Mouse (Mus musculus) 416B (cell line): ENCODE results near the gene Was.
"Not testable (repeated sequence)": the region's sequence is repeated elsewhere in the genome, so short reads cannot be mapped to it uniquely, and the experiment has no call there.

ENCODE experiments used
- DNase-seq: peaks from one replicate; pipeline ENCODE4 v3.0.0; 2011; ENCODE audit warnings: low read depth

Gene Was

DNA sequence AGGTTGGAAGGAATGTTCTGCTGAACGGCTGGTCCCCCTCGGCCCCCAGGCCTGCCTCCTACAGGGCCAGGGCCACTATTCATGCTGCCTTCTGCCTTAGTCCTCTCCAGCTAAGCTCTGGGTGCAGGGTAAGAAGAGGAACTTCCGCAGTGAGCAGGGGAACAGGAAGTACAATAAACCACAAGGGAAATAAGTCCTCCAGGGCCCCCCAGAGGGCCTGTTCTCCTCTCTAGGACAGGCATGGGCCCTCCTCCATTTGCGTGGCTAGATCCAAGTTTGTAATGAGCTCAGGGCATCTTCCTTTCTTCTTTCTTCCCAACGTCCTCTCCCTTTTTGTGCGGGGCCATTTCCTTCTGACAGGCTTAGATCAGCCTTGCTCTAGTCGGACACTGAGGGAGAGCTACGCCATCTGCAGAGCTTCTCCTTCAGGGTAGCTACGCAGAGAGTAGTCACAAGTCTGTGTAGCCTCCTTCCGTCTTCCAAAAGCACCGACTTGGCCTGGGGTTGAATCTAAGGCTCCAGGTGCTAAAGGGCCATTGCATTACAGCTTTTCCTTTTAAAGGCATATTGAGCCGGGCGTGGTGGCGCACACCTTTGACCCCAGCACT lies at the start of gene Was:
TSS of gene Was (minus strand) at position 153 of the 608 bp plus-strand sequence.
- peak; percentile 82 for DNase-seq

DNA sequence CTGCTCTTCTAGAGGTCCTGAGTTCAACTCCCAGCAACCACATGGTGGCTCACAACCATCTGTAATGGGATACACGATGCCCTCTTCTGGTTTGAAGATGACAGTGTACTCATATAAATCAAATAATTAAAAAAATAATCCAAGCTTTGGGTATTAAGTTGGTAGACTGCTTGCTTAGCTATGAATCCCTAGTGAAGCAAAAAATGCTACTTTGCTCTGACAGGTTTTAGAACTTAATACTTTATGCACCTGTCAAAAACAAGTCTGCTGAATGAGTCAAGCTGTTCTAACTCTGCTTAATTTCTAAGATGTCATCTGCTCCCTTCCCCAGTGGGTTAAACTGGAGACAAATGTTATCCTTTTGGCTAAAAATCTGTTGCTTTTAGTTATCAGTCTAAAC lies 49.2 kb upstream of the Was start:
- DNase-seq, result no peak

DNA sequence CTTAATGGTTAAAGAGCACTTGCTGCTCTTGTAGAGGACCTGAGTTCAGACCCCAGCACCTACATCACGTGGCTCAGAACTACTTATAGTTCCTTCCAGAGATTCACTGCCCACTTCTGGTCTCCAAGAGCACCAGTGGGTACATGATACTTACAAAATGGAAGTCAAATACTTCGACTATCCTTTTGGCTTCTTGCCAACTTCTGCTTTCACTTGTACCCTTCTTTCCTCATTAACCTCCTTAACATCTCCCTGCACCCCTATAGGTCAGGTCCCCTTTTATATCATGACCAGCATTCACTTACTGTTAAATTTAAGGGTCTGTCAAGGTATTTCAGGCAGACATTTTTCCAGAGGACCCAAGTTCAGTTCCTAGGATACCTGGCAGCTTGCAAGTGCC lies 45.6 kb upstream of the Was start:
- peak; percentile 57 for DNase-seq

DNA sequence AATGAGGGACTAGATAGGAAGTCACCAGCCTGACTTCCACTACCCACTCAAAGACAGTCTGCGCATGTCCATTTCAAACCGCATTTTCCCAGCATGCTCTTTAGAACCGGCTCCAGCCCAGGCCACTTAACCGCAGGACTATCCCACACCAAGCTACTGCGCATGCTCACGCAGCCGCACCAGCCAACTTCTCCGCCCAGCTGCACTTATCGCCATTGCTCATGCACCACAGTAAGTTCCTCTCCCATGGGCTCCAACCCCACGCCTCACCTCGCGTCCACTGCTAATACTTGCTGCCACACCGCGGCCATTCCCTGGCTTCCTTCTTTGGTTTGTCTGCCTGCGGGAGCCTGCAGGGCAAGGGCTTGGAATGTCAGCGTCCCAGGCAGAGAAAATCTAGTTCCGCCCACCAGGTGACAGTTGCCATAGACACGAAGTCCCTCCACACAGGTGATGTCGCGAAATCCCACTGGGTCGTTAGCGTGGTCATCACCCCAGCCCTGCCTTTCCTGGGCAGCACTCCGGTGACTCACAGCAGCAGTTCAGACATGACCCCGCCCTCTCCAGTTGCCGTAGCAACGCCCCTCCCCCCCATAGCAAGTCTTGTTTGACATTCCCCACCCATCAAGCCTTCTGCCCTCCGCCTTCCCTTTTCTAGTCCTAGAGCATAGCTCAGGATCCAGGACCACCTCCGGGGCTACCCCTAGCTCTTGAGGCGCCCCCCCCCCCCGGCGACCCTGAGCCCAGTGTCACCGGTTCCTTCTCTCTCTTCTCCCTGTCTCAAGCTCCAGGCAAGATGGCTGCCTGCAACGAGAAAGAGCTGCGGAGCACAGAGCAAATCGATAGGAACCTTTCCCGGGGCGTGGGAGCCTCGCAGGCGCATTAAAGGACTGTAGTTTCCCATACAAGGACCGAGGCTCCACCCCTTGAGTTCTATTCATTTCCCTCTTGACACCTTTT lies 42.0 kb upstream of the Was start, which contains the start of gene Wdr13:
TSS of gene Wdr13 (minus strand) at position 876 of the 960 bp plus-strand sequence.
- peak; percentile 97 for DNase-seq

DNA sequence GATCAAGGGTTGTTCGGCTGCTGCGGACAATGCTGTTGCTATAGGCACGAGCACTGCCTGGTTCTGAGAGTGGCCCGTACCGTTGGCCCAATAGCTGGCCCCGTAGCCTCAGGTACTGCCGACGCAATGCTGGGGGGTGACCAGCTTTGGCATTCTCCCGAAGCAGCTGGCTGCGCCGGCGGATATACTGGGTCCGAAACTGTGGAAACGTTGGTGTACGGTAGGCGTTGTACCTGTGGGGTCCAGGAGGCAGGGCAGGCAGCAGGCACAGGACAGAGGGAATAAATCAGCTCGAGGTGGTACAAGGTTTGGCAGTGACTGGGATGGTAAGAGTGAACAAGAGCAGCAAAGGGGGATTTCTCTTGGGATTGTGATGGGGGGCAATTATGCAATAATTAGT lies 41.1 kb upstream of the Was start:
- DNase-seq, result no peak

DNA sequence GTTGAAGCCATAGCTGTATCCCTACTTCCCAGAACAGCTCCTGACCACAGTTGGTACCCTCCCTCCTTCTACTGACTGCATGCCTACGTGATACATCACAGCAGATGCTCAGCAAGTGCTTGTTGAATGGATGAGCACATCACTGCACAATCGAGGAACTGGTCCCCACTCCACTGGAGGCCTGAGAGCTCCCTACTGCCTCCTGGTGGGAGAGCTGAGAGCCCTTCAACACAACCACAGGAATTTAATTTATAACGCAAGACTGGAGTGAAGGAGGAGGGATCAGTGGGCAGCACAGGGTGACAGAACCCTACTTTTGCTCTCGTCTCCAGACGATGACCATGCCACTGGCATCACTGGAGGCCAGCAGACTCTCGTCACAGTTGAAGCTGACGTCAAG lies 34.9 kb upstream of the Was start:
- no peak for DNase-seq

DNA sequence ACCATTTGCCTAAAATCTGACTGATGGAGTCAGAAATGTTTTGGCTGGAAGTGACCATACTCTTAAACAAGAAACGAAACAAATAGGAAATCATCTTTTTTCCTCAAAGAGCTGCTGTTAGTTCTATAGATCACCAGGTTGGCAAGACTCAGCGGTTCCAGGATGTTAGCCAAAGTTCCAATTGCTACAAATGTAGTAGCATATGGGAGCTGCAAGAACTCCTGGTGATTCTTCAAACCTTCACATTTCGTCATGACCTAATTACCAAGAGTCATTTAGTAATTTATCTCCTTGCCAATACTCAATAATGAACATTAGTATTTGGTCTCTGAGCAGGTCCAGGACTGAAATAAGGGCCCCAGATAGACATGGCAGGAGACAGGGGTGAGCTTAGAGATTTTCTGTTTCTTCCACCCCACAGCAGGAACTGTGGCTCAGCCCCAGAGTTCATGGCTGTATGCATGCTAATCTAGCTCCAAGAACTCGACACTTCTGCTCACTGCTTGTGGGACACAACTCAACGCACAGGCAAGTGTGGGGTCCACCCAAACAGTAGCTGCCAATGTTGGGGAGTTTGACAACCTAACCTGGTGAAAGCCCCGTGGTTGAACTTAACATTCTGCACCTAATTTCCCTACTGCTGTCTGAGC lies 33.6 kb upstream of the Was start:
- no peak for DNase-seq

DNA sequence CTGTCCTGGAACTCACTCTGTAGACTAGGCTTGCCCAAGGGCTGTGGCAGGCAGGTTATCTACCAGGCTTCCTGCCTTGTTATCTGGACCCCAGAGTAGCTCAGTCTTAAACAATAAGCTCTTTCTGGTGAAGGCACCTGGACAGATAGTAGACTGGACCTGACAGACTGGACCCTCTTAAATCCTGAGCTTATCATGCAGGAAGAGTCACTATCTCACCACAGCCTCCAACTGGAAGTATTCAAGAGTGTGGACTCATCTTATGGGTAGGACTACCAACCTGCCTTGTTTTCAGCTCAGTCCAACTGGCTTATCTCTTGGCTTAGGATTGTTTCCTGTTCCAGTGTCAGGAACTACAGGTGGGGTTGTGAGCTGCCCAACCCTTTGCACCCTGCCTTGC lies 27.0 kb upstream of the Was start:
- no peak for DNase-seq

DNA sequence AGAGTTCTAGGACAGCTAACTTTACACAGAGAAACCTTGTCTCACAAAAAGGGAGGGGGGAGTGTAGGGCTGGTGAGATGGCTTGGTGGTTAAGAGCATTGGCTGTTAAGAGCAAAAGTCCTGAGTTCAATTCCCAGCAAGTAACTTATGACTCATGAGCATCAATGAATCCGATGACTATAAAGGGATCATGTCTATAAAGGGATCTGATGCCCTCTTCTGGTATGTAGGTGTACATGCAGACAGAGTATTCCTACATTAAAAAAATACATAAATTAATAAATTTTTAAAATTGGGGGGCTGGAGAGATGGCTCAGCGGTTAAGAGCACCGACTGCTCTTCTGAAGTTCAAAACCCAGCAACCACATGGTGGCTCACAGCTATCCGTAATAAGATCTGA lies 25.0 kb upstream of the Was start:
- peak; percentile 60 for DNase-seq

DNA sequence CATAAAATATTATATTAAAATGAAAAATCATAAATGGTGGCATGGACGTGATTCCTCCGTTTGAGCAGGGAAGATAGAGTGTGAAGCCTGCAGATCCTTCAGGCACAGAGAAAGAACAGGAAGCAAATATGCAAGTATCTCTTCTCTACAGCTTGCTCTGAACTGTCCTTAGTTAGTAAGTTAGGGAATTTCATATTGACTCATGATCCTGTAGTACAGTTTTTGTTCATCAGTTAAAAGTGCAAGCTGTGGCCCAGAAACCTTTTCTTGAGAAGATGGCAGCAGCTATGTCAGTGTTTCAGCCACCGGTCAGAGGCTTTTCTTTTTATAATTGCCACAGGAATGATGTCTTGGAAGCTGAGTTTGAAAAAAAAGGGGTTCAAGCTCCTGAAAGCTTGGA lies 14.7 kb upstream of the Was start:
- DNase-seq, result no peak

DNA sequence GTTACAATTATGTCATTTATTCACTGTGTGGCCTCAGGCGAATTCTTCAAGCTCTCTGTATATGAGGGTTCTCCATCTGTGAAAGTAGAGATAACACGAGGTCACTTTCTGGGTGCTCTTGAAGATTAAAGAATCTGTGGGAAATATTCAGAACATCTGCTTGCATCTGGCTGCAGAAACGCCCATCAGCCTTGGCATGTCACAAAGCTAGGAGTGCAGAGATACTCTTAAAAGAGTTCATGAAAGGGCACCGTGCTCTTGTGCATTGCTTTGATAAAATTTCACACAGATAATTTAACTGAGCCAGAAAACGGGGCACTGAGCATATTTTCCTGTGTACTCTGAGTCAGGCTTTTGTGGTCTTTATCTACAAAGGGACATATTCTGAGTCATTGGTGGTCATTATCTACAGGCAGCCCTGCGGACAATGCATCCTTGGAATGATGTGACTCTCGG lies 11.9 kb upstream of the Was start:
- peak; percentile 92 for DNase-seq

DNA sequence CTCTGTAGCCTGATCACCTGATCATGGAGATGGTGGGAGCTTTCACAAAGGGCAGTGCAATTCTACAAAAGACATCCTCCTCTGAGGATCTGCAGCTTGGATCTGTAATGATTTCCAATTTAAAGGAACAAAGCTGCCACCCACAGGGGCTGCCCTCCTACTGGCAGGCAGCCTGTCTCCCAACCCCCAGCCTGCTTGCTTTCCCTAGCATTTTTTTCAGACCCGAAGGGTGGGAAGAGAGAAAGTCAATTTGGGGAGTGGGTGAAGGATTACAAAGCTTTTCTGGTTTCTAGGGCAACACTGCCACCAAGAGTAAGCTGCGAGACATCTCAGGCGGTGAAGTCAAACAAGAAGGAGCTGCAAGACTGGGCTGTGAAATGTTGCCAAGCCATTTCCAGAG lies 10.7 kb upstream of the Was start:
- peak; percentile 24 for DNase-seq

DNA sequence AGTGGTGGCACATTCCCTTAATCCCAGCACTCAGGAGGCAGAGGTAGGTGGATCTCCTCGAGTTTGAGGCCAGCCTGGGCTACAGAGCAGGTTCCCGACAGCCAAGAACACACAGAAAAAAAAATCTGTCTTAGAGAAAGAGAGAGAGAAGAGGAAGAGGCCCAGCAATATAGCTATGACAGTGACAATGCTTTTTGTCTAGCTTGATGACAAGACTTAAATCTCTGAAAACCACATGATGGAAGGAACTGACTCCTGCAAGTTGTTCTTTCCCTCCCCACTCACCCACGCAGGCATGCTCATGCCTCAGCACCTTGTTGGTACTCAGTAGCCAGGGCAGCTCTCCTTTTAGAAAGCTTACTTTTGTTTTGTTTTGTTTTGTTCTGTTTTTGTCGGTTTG lies 9.1 kb upstream of the Was start:
- DNase-seq, result peak; percentile 23

DNA sequence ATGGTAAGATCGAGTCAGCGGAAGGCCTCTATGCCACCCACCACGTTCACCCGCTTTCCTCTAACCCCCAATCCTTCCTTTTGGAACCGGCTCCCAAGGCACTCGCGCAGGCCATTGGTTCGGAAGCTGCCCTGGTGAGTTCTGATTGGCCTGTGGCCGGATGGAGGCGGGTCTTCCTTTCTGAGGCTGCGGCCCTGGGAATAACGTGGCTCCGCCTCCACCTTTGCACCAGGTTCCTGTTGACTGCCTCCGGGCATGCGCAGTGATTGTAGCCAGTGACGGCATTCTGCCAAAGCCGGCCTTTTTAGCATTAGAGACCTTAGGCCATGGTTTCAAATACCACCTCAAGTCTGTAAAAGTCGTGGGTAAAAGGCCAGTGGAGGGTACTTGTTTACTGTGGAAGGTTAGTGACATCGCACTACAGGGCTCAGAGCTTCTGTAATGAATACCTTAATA lies 6.5 kb upstream of the Was start:
- peak; percentile 98 for DNase-seq

DNA sequence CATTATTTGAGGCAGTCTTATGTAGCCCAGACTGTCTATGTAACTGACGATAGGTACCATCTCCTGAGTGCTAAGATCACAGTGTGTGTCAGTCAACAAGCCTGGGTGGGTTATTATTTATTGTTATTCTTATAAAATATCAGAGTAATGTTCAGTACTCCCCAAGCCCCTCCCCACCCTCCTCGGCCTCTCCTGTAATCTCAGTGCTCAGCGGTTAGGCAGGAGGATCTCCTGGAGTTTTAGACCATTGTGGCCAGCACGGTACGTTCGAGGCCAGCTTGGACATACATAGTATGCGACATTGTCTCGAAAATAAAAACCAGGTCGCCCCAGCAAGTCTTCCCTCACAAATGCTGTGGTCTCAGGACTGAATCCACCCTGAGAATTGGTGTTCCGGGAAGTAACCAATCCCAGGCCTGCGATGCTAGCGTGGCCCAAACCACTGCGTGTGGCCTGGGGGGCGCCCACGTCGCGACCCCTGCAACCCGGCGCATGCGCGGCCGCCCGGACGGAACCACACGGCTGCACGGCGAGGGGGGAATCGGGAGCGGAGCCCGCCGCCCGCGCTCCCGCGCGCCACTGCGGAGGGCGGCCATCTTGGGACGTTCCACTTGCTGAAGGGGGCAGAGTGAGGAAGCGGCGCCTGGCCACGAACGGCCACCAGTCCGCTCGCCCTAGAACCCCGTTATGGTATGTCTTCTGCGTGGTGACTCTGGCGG lies 5.9 kb upstream of the Was start:
- DNase-seq, result not testable (repeated sequence)

DNA sequence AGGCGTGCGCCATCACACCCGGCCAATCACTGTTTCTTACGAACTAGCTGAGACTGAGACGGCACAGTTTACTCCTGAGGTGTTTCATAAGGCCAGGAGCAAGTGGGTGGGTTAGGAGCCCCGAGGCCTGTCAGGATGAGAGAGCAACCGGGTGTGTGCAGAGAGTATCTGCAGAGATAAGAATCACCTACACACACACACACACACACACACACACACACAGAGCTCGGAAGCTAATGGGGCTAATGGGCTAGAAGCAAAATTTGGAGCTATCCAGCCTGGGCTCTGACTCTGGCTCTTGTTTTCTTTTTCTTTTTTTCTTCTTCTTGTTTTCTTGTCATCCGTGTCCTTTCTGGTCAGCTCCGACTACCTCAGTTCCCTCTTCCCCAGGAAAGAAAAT lies 5.2 kb upstream of the Was start:
- peak; percentile 59 for DNase-seq

DNA sequence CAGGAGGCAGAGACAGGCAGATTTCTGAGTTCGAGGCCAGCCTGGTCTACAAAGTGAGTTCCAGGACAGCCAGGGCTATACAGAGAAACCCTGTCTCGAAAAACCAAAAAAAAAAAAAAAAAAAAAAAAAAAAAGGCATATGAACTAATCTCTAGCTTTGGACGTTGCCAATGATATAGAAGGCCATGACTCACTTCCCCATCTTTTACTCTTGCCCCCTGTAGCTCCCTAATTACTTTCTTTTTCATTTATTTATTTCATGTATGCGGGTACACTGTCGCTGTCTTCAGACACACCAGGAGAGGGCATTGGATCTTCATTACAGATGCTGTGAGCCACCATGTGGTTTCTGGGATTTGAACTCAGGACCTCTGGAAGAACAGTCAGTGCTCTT lies 653 bp upstream of the Was start:
- DNase-seq, result peak; percentile 58

DNA sequence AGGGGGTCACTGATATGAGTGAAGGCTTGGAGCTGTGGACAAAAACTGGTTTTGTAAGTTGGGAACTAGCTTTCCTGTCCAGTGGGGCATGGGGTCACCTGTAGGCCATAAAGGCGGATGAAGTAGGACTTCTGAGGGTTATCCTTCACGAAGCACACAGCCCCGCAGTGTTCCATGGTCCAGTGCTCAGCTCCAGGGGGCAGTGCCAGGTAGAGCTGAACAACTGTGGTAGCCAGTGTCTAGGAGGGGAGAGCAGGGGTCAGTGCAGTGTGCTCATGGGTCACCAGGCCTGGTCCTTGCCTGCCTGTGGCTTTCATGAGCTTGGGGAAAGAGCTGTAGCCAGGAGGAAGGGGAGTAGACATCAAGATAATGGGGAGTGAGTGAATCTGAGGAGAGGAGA lies 552 bp downstream of the Was start:
- no peak for DNase-seq

DNA sequence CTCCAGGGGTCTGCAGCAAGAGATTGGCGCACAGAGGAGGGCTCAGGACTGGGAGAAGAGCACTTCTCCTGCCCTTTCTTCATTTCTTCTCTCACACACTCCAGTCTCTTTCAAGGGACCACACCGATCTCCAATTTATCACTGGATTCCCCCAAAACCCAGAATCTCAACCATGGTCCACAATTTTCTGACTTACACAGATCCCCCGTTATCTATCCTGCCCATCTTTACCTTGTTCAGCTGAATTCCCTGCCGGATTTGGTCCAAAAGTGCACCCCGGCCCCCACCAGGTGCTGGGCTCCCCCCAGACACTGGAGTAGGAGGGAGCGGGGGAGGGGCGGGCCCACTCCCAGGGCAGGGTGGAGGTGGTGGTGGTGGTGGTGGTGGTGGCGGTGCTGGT lies 4.7 kb downstream of the Was start:
- no peak for DNase-seq

DNA sequence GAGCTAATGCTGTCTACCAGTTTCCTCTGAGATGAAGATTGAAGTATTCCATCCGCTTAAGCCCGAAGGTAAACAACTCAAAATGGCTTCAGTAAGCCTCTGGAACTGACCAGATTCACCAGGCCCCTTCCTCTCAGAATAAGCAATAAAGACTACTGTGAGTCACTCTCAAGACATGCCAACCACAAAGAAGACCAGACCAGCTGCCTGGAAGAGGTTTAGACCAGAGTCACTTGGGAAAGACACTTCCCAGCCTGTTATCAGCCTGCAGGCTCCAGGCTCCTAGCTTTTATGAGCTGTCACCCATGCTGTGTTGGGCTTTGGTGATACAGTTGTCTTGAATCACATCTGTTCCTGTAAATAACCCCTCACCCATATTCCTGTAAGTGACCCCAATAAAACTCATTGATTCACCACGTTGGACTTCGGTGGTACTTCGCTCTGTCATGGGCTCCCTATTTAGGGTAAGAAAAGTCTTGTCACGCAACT lies 5.5 kb downstream of the Was start:
- no peak for DNase-seq

DNA sequence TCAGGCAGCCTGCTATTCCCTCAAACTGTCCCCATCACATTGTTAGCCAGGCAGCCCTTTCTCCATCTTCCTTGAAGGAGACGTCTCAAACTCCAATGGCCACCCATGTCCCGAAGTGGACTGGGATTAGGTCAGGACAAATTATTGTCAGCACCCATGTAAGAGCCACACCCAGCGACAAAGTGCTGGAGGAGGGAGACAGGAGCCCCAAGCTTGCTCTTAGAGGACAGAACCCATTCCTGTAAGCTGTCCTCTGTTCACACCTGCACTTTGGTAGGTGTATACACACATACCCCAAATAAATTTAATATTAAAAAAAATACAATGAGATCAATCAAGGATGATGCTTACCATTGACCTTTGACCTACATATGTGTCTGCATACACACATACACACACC lies 15.2 kb downstream of the Was start:
- no peak for DNase-seq

DNA sequence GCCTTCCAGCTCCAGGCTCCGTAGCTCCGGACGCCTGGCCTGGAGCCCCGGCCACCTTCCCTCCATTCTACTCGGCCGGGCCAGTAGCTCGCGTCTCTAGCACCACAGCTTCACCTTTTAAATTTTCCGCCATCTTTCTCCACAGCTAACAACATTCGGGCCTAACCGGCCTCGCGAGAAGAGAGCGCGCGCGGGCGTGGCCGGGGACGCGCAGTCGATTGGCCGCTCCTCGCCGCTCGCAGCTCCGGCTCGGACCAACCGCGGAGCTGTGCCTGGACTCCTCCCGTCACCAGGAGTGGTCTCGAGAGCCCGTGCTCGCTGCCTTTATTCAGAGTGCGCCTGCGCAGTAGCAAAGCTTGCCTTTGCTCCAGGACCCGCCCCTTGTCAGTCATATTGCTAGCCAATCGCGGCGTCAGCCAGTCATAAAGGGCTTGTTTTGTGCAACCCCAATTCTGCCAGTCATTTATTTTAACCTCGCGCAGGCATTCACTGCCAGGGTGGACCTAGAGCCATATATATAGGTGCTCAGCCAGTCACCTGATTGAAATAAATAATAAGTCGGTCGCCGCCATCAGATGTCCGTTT lies 15.8 kb downstream of the Was start, which contains the start of gene Suv39h1:
TSS of gene Suv39h1 (minus strand) at position 331 of the 585 bp plus-strand sequence.
- peak; percentile 97 for DNase-seq
